Mouse (Mus musculus): Measurements from ENCODE around the gene Tcf7l2. TPM values are rescaled to one million over a fixed set of nuclear protein-coding genes. Genes with fewer than 3 reads are reported as not detected.

Gene Tcf7l2
- total and polyA plus RNA-seq, 3 experiments: not detected

DNA sequence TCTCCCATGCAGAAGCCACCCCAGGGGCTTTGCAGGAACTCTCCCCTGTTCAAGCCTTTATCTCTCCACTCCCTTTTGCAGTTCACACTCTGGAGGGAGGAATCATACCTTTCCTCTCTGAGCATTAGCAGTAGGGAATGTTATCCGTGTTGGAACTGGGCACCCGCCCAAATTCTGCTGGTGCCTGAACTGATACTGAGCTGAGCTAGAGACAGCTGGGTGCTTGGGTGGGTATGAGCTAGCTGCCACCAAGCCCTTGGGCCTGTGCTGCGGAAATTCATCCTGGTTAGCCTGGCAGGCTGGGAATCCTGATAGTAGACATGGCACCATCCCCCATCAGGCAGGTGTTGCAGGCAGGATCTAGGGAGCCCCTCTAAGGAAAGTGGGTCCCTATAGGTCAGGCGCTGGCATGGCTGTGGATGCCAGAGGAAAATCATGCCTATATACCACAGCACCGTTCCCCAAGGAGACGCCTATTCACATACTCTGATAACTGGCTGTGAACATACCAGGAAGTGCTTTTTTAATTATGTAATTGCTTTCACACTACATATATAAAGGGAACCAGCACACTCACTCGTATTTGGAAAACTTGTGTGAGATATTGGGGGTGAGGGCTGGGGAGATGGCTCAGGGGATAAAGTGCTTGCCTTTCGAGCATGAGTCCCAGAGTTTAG is 108.9 kb downstream of the Tcf7l2 start:
- dilution Hi-C loops (cut with MboI; ENCODE audit: extremely low pct_ligation_motif_present, extremely low pct_unique_long_range_greater_than_20kb, low sequenced_read_pairs) (no loop called here), in situ Hi-C loops (cut with MboI; ENCODE audit: low pct_ligation_motif_present, low pct_unique_long_range_greater_than_20kb, low sequenced_read_pairs) (no loop called here)
- no peak for DNase-seq (ENCODE audit: extremely low read depth)
- H3K9me3 ChIP-seq (replicated peaks; ENCODE audit: low read length): no peaks in the 10 kb centered on the region
- no peak overlapping the region for H3K27ac ChIP-seq (ENCODE audit: insufficient read depth, low read depth)
- no peak overlapping the region for H3K9ac ChIP-seq (ENCODE audit: insufficient read depth, low read depth)
- TF ChIP-seq MAFK (IDR thresholded peaks at IDR 0.05; ENCODE audit: insufficient replicate concordance, low read length) (no peak), MYC (IDR thresholded peaks at IDR 0.05; ENCODE audit: low read depth, low read length) (no peak), CHD1 (IDR thresholded peaks at IDR 0.05; ENCODE audit: low read depth, low read length) (no peak), ZNF384 (IDR thresholded peaks at IDR 0.05; ENCODE audit: low read depth, low read length) (no peak)
- no peak overlapping the region for H3K4me3 ChIP-seq (replicated peaks in 1 of 3; ENCODE audit: low read depth in 2 of 3, low read length in 2 of 3, poor library complexity in 1 of 3)
- no peak overlapping the region for H3K4me2 ChIP-seq (ENCODE audit: insufficient read depth, low read depth, poor library complexity, severe bottlenecking)
- H3K79me2 ChIP-seq (replicated peaks; ENCODE audit: control insufficient read depth, extremely low read depth, insufficient read depth, poor library complexity, severe bottlenecking): no peaks in the 10 kb centered on the region
- no peaks in the 10 kb centered on the region for H3K36me3 ChIP-seq (replicated peaks in 1 of 2; ENCODE audit: control insufficient read depth in 1 of 2, insufficient read depth in 1 of 2, low read length in 1 of 2)
- no peaks in the 10 kb centered on the region for H3K4me1 ChIP-seq (ENCODE audit: control insufficient read depth in 1 of 2, insufficient read depth in 2 of 2)
- peaks cover 85% of the 10 kb centered on the region for H3K27me3 ChIP-seq (replicated peaks)

- no peak for DNase-seq (ENCODE audit: extremely low read depth)
- H3K4me3 ChIP-seq (replicated peaks in 1 of 3; ENCODE audit: low read depth in 2 of 3, low read length in 2 of 3, poor library complexity in 1 of 3): no peak overlapping the region
- H3K36me3 ChIP-seq (replicated peaks in 1 of 2; ENCODE audit: control insufficient read depth in 1 of 2, insufficient read depth in 1 of 2, low read length in 1 of 2): no peaks in the 10 kb centered on the region
- H3K4me2 ChIP-seq (ENCODE audit: insufficient read depth, low read depth, poor library complexity, severe bottlenecking): no peak overlapping the region
- no peaks in the 10 kb centered on the region for H3K9me3 ChIP-seq (replicated peaks; ENCODE audit: low read length)
- peaks cover 91% of the 10 kb centered on the region for H3K27me3 ChIP-seq (replicated peaks)
- dilution Hi-C loops (cut with MboI; ENCODE audit: extremely low pct_ligation_motif_present, extremely low pct_unique_long_range_greater_than_20kb, low sequenced_read_pairs) (no loop called here), in situ Hi-C loops (cut with MboI; ENCODE audit: low pct_ligation_motif_present, low pct_unique_long_range_greater_than_20kb, low sequenced_read_pairs) (no loop called here)
- H3K4me1 ChIP-seq (ENCODE audit: control insufficient read depth in 1 of 2, insufficient read depth in 2 of 2): no peaks in the 10 kb centered on the region
- no peaks in the 10 kb centered on the region for H3K79me2 ChIP-seq (replicated peaks; ENCODE audit: control insufficient read depth, extremely low read depth, insufficient read depth, poor library complexity, severe bottlenecking)
- TF ChIP-seq TBP (conservative IDR thresholded peaks at IDR 0.05; ENCODE audit: low read depth, low read length) (no peak), EP300 (IDR thresholded peaks at IDR 0.05; ENCODE audit: low read length) (no peak), MXI1 (IDR thresholded peaks at IDR 0.05; ENCODE audit: low read depth, low read length) (no peak), TCF12 (IDR thresholded peaks at IDR 0.05; ENCODE audit: low read depth, low read length) (no peak), ZKSCAN1 (IDR thresholded peaks at IDR 0.05; ENCODE audit: borderline replicate concordance, low read depth, low read length) (no peak), JUN (IDR thresholded peaks at IDR 0.05; ENCODE audit: insufficient read depth, low read depth, low read length) (no peak), USF2 (conservative IDR thresholded peaks at IDR 0.05; ENCODE audit: low read depth, low read length) (no peak)
- H3K9ac ChIP-seq (ENCODE audit: insufficient read depth, low read depth): no peak overlapping the region
- no peak overlapping the region for H3K27ac ChIP-seq (ENCODE audit: insufficient read depth, low read depth)
These were observed 110.1 kb downstream of the Tcf7l2 start for GRCm38 (mm10) chr19:55851498-55852324.

DNA sequence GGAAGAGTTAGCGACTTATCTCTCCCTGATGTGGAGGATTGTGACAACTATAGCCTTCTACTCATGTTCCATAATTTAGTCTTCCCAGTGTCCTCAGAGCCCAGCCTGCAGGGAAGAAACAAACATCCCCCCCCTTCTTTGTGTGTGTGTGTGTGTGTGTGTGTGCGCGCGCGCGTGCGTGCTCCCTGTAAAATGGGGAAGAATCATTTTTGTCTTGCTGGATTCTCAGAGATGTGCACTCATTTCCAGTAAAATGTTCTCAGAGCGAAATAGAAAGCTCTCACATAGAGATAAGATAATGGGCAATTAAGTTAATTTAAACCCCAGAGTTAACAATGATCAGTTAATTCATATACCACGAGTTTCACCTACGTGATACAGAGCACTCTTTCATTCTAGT is 112.8 kb downstream of the Tcf7l2 start:
- Histone ChIP-seq H3K9me3 (replicated peaks; ENCODE audit: low read length) (no peaks in the 10 kb centered on the region), H3K4me3 (replicated peaks in 1 of 3; ENCODE audit: low read depth in 2 of 3, low read length in 2 of 3, poor library complexity in 1 of 3) (no peak overlapping the region), H3K27me3 (replicated peaks) (peaks cover 94% of the 10 kb centered on the region), H3K27ac (ENCODE audit: insufficient read depth, low read depth) (no peak overlapping the region), H3K4me1 (ENCODE audit: control insufficient read depth in 1 of 2, insufficient read depth in 2 of 2) (peaks cover 0 to 5% of the 10 kb centered on the region in 2 experiments; a peak in 2 of 4 replicates), H3K36me3 (replicated peaks in 1 of 2; ENCODE audit: control insufficient read depth in 1 of 2, insufficient read depth in 1 of 2, low read length in 1 of 2) (no peaks in the 10 kb centered on the region), H3K9ac (ENCODE audit: insufficient read depth, low read depth) (no peak overlapping the region), H3K79me2 (replicated peaks; ENCODE audit: control insufficient read depth, extremely low read depth, insufficient read depth, poor library complexity, severe bottlenecking) (no peaks in the 10 kb centered on the region), H3K4me2 (ENCODE audit: insufficient read depth, low read depth, poor library complexity, severe bottlenecking) (no peak overlapping the region)
- no peak for DNase-seq (ENCODE audit: extremely low read depth)
- dilution Hi-C loops (cut with MboI; ENCODE audit: extremely low pct_ligation_motif_present, extremely low pct_unique_long_range_greater_than_20kb, low sequenced_read_pairs): no loop called here
- in situ Hi-C loops (cut with MboI; ENCODE audit: low pct_ligation_motif_present, low pct_unique_long_range_greater_than_20kb, low sequenced_read_pairs): no loop called here
- TF ChIP-seq NELFE (IDR thresholded peaks at IDR 0.05; ENCODE audit: low read depth, low read length) (no peak), NRF1 (IDR thresholded peaks at IDR 0.05; ENCODE audit: low read depth, low read length) (no peak), ZC3H11A (IDR thresholded peaks at IDR 0.05; ENCODE audit: low read depth, low read length) (no peak), CTCF (conservative IDR thresholded peaks at IDR 0.05 in 1 of 2, IDR thresholded peaks at IDR 0.05 in 1 of 2; ENCODE audit: low read depth in 2 of 2, low read length in 2 of 2) (no peak), MEF2A (IDR thresholded peaks at IDR 0.05; ENCODE audit: borderline replicate concordance, low read depth, low read length) (no peak), HCFC1 (IDR thresholded peaks at IDR 0.05; ENCODE audit: low read depth, low read length) (no peak), PAX5 (IDR thresholded peaks at IDR 0.05; ENCODE audit: low read length) (no peak), IRF4 (IDR thresholded peaks at IDR 0.05; ENCODE audit: low read depth, low read length) (no peak), BHLHE40 (IDR thresholded peaks at IDR 0.05; ENCODE audit: low read depth, low read length) (no peak), JUND (conservative IDR thresholded peaks at IDR 0.05; ENCODE audit: low read depth, low read length) (no peak), CHD1 (IDR thresholded peaks at IDR 0.05; ENCODE audit: low read depth, low read length) (no peak), ELF1 (IDR thresholded peaks at IDR 0.05; ENCODE audit: low read depth, low read length) (no peak), MXI1 (IDR thresholded peaks at IDR 0.05; ENCODE audit: low read depth, low read length) (no peak), ZMIZ1 (IDR thresholded peaks at IDR 0.05; ENCODE audit: low read depth, low read length) (no peak), TCF12 (IDR thresholded peaks at IDR 0.05; ENCODE audit: low read depth, low read length) (no peak), EP300 (IDR thresholded peaks at IDR 0.05; ENCODE audit: low read length) (no peak)

Measured in CH12.LX (cell line).